Comparison of ENCODE assay signal across 32 mouse cellular contexts in genomic region chr8:49136503-49137044, GRCm38 (mm10).
DNase-seq lines count a peak whose midpoint lies in the region; ATAC-seq lines count a peak whose summit lies in the region.
"Had no signal": no experiment of that assay in that cellular context is flagged by ENCODE, and none has a peak within 500 bp of the region (broad histone marks: within the 10 kb centered on the region; RNA-seq: fewer than 3 reads in every experiment).

No protein-coding gene starts in this region.

- peak; percentile 25 to 66 for DNase-seq in cerebellum, postnatal 10 days
- DNase-seq in cerebellum, adult 18-20 months: no peak
- peak; percentile 39 for DNase-seq in forebrain, embryonic 14.5 days (ENCODE audit: low spot score)
- no peak for DNase-seq in forebrain, embryonic 10.5 days (ENCODE audit: extremely low spot score, low spot score)
- DNase-seq in left cerebral cortex, postnatal 4 days: peak; percentile 12
- DNase-seq in left cerebral cortex, adult 9 months (ENCODE audit: low spot score in 2 of 2): no peak
- no peak for DNase-seq in thymus, postnatal 4 days
- no peak for DNase-seq in layer of hippocampus, adult 9-10 months (ENCODE audit: low spot score)
- DNase-seq: adrenal gland, postnatal 10 days; adrenal gland, postnatal 36 days; B cell, adult 2 months; cerebellum, adult 11 months; cerebellum, adult 9-10 months; cerebellum, postnatal 36 days; embryo, embryonic 11 days; gastrocnemius, adult 2 months; gastrocnemius, postnatal 14 days; heart, adult 18-20 months; heart, postnatal 14 days; heart, postnatal 4 days; kidney, adult 18-20 months had no signal

- no peaks in the 10 kb centered on the region for H3K4me1 ChIP-seq in forebrain, embryonic 14.5 days (ENCODE audit: control insufficient read depth, insufficient read depth, low read length)
- no peaks in the 10 kb centered on the region for H3K4me1 ChIP-seq in forebrain, embryonic 10.5 days
- H3K4me1 ChIP-seq: embryonic facial prominence, embryonic 10.5 days; embryonic facial prominence, embryonic 13.5 days; heart, embryonic 13.5 days had no signal

- peak; percentile 44; the same call in 1 of the 2 replicates for ATAC-seq in forebrain, embryonic 14.5 days
- ATAC-seq: hindbrain, postnatal 0 days; inflammation-experienced regulatory T-cells, adult 6 months; intestine, embryonic 16.5 days; Patski had no signal

- no peak overlapping the region for H3K4me2 ChIP-seq in forebrain, embryonic 14.5 days (ENCODE audit: low read length)
- H3K4me2 ChIP-seq: embryonic facial prominence, embryonic 13.5 days; heart, embryonic 13.5 days; hindbrain, embryonic 14.5 days had no signal

- WGBS in forebrain, embryonic 14.5 days: 81% methylated on average over 10 of the region's 10 CpGs
- WGBS in forebrain, embryonic 10.5 days: 91% methylated on average over 10 of the region's 10 CpGs

- H3K27me3 ChIP-seq in forebrain, embryonic 14.5 days (replicated peaks; ENCODE audit: control insufficient read depth, insufficient read depth, low read length): no peaks in the 10 kb centered on the region
- H3K27me3 ChIP-seq in forebrain, embryonic 10.5 days (ENCODE audit: poor library complexity, severe bottlenecking): no peaks in the 10 kb centered on the region
- H3K27me3 ChIP-seq: CH12.LX; embryonic facial prominence, embryonic 13.5 days; heart, embryonic 13.5 days had no signal

- H3K27ac ChIP-seq in forebrain, embryonic 14.5 days (ENCODE audit: low read depth, low read length): no peak overlapping the region
- H3K27ac ChIP-seq in forebrain, embryonic 10.5 days: no peak overlapping the region
- H3K27ac ChIP-seq: embryonic facial prominence, embryonic 10.5 days; embryonic facial prominence, embryonic 13.5 days; gastrocnemius, adult 2 months; heart, embryonic 13.5 days; hindbrain, embryonic 14.5 days; hindbrain, postnatal 0 days had no signal

- H3K9ac ChIP-seq in forebrain, embryonic 14.5 days (ENCODE audit: low read length): no peak overlapping the region
- H3K9ac ChIP-seq: embryonic facial prominence, embryonic 13.5 days; heart, embryonic 13.5 days; hindbrain, embryonic 14.5 days had no signal

- no peaks in the 10 kb centered on the region for H3K36me3 ChIP-seq in forebrain, embryonic 14.5 days (ENCODE audit: control insufficient read depth, insufficient read depth, low read length)
- no peaks in the 10 kb centered on the region for H3K36me3 ChIP-seq in forebrain, embryonic 10.5 days (replicated peaks)
- H3K36me3 ChIP-seq: embryonic facial prominence, embryonic 10.5 days; embryonic facial prominence, embryonic 13.5 days; G1E; heart, embryonic 13.5 days had no signal

- intact Hi-C loops in left cerebral cortex, postnatal 4 days (cut with DNase I): no loop called here

- no peak overlapping the region for H3K4me3 ChIP-seq in forebrain, embryonic 14.5 days (ENCODE audit: low read depth, low read length)
- no peak overlapping the region for H3K4me3 ChIP-seq in forebrain, embryonic 10.5 days
- H3K4me3 ChIP-seq: embryonic facial prominence, embryonic 10.5 days; embryonic facial prominence, embryonic 13.5 days; erythroblast, embryonic 14.5 days; gastrocnemius, adult 2 months; heart, embryonic 13.5 days had no signal

- H3K9me3 ChIP-seq in forebrain, embryonic 14.5 days (replicated peaks; ENCODE audit: control insufficient read depth, low read length): no peaks in the 10 kb centered on the region
- H3K9me3 ChIP-seq in forebrain, embryonic 10.5 days: no peaks in the 10 kb centered on the region
- H3K9me3 ChIP-seq: embryonic facial prominence, embryonic 10.5 days; heart, embryonic 13.5 days had no signal

Comparison
In these comparisons a context has a peak if more than half of its experiments do, and no peak if none do; other contexts are left out.
1. DNase-seq: peak in cerebellum, postnatal 10 days (2 of 2), forebrain, embryonic 14.5 days (single experiment) and left cerebral cortex, postnatal 4 days (single experiment); none in cerebellum, adult 18-20 months (0 of 2), forebrain, embryonic 10.5 days (single experiment), left cerebral cortex, adult 9 months (0 of 2), thymus, postnatal 4 days (single experiment) and layer of hippocampus, adult 9-10 months (single experiment).